Comparison of ENCODE assay signal across 1 mouse cellular context in genomic region chr2:112454862-112455564, GRCm38 (mm10).
A peak's percentile ranks its signal among the peaks of the same experiment; 100 is the strongest.
TF ChIP-seq lines count a peak whose summit lies in the region.

Emc7 (plus strand) TSS chr2:112454997.

TF ChIP-seq in CH12.LX, 34 proteins besides CTCF, POLR2A, EP300 and RAD21 (continued from another document):
- TF ChIP-seq MYC (IDR thresholded peaks at IDR 0.05; ENCODE audit: low read depth, low read length) (peak; percentile 68; the same call in 1 of the 2 replicates), ZNF384 (IDR thresholded peaks at IDR 0.05; ENCODE audit: low read depth, low read length) (no peak), MAX (IDR thresholded peaks at IDR 0.05; ENCODE audit: low read length) (no peak), ELF1 (IDR thresholded peaks at IDR 0.05; ENCODE audit: low read depth, low read length) (peak; percentile 96), GABPA (IDR thresholded peaks at IDR 0.05; ENCODE audit: insufficient replicate concordance, low read depth, low read length) (peak; percentile 56; the same call in 1 of the 2 replicates), PAX5 (IDR thresholded peaks at IDR 0.05; ENCODE audit: low read length) (no peak), MAFK (IDR thresholded peaks at IDR 0.05; ENCODE audit: insufficient replicate concordance, low read length) (0 out of 2 replicates have a peak, but pooled peaks have one; percentile 39), ZKSCAN1 (IDR thresholded peaks at IDR 0.05; ENCODE audit: borderline replicate concordance, low read depth, low read length) (no peak; the same call in 1 of the 2 replicates), JUN (IDR thresholded peaks at IDR 0.05; ENCODE audit: insufficient read depth, low read depth, low read length) (no peak), ETS1 (conservative IDR thresholded peaks at IDR 0.05; ENCODE audit: low read depth, low read length) (peak; percentile 43; the same call in 1 of the 2 replicates), ZMIZ1 (IDR thresholded peaks at IDR 0.05; ENCODE audit: low read depth, low read length) (peak; percentile 87; the same call in 1 of the 2 replicates), KAT2A (IDR thresholded peaks at IDR 0.05; ENCODE audit: insufficient replicate concordance, low read length) (peak; percentile 93), BHLHE40 (IDR thresholded peaks at IDR 0.05; ENCODE audit: low read depth, low read length) (no peak; the same call in 1 of the 2 replicates), MXI1 (IDR thresholded peaks at IDR 0.05; ENCODE audit: low read depth, low read length) (peak; percentile 95), TCF12 (IDR thresholded peaks at IDR 0.05; ENCODE audit: low read depth, low read length) (peak; percentile 92), SMC3 (IDR thresholded peaks at IDR 0.05; ENCODE audit: low read depth, low read length) (no peak), USF2 (conservative IDR thresholded peaks at IDR 0.05; ENCODE audit: low read depth, low read length) (no peak), ZC3H11A (IDR thresholded peaks at IDR 0.05; ENCODE audit: low read depth, low read length) (no peak), RCOR1 (conservative IDR thresholded peaks at IDR 0.05; ENCODE audit: low read depth, low read length) (no peak), NELFE (IDR thresholded peaks at IDR 0.05; ENCODE audit: low read depth, low read length) (peak; percentile 97), NRF1 (IDR thresholded peaks at IDR 0.05; ENCODE audit: low read depth, low read length) (peak; percentile 55), E2F4 (IDR thresholded peaks at IDR 0.05; ENCODE audit: insufficient replicate concordance, low read depth, low read length) (0 out of 2 replicates have a peak, but pooled peaks have one; percentile 77)
